Mouse (Mus musculus) hindbrain, embryonic 15.5 days (tissue): ENCODE data around the gene Manba. TPM values are rescaled to one million over a fixed set of nuclear protein-coding genes. Genes with fewer than 3 reads are reported as not detected.

ENCODE experiments used
- ATAC-seq: fragments of 200-750 bp; cut with Nextera tagmentation; 2 replicates; pipeline ENCODE4 v1.8.0; 2017; ENCODE audit warnings: low read depth, moderate number of reproducible peaks, moderate TSS enrichment; ENCODE audit not compliant: low FRiP score
- H3K27ac ChIP-seq: fragments of 300-500 bp; sonication (generic); replicated peaks from 2 replicates; pipeline ENCODE4 v1.5.1; 2015; ENCODE audit warnings: mild to moderate bottlenecking, inconsistent platforms
- H3K27me3 ChIP-seq: fragments of 300-500 bp; sonication (generic); 2 replicates; pipeline ENCODE4 v1.6.1; 2015; ENCODE audit warnings: control low read depth, inconsistent platforms
- H3K36me3 ChIP-seq: fragments of 300-500 bp; sonication (generic); 2 replicates; pipeline ENCODE4 v1.6.1; 2015; ENCODE audit warnings: control low read depth, inconsistent platforms
- H3K4me1 ChIP-seq: fragments of 300-500 bp; sonication (generic); replicated peaks from 2 replicates; pipeline ENCODE4 v1.6.1; 2015; ENCODE audit warnings: control low read depth, inconsistent platforms
- H3K4me2 ChIP-seq: fragments of 300-500 bp; sonication (generic); 2 replicates; pipeline ENCODE4 v1.6.1; 2015; ENCODE audit warnings: moderate library complexity, mild to moderate bottlenecking, inconsistent platforms
- H3K4me3 ChIP-seq: fragments of 300-500 bp; sonication (generic); 2 replicates; pipeline ENCODE4 v1.5.1; 2015; ENCODE audit warnings: mild to moderate bottlenecking, inconsistent platforms
- H3K9ac ChIP-seq: fragments of 300-500 bp; sonication (generic); 2 replicates; pipeline ENCODE4 v1.6.1; 2015; ENCODE audit warnings: inconsistent platforms
- H3K9me3 ChIP-seq: fragments of 300-500 bp; sonication (generic); 2 replicates; pipeline ENCODE4 v1.6.1; 2016; ENCODE audit warnings: control low read depth, inconsistent platforms
- WGBS: fragments of 180-500 bp; shearing (Covaris S2); methylation state at CpG from one replicate; pipeline ENCODE4 v1.1.7; 2015; 5-methylcytosine and 5-hydroxymethylcytosine counted together
- polyA plus RNA-seq: library from polyadenylated mRNA; unstranded; fragments of >200 nt; fragmentation: Nextera tagmentation; extraction: Ambion mirVana; gene quantifications from 2 replicates; pipeline ENCODE4 v1.2.1, GENCODE M21; 2015

Manba gene
- polyA plus RNA-seq, 1 experiment from 2014 or later = 6.3 TPM

DNA sequence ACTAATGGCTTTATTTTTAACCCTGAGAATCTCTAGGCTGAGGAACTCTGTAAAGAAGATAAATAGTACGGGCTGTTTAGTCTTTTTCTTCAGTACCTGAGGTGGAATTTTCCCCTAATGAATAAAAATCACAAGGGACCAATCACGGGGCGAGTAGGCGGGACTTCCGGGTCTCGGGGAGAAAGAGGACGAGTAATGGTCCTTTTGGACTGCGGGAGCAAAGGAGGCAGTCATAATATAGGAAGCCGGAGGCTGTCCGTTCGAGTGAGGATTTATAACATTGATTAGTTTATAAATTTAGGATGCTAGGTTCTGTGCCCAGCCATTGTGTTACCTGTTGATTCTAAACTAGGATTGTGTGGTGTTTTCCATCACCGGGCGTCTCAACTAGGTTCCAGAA, 86.1 kb downstream of the Manba start:
- WGBS = 63% methylated on average over 13 of the region's 13 CpGs

DNA sequence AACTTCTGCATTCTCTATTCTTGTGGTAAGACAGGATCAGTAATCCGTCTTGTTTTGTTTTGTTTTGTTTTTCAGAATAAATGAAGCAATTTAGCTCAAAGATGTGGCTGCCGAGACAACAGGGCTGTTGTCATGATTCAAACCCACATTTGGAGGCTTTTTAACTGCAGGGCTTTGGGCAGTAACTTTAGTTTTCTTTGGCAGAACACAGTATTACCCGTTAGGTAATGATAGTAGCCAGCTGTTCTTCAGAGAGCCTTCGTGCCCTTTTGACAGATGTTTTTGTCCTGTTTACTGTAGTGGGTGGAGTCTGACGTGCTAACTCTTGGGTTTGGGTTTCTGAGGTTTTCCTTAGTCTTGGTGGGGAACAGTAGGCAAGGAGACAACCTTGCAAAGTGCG, 87.6 kb downstream of the Manba start:
- WGBS = 60% methylated on average over 6 of the region's 6 CpGs
- Histone ChIP-seq H3K9me3 (no peaks in the 10 kb centered on the region), H3K4me3 (no peak overlapping the region), H3K9ac (no peak overlapping the region), H3K4me1 (no peaks in the 10 kb centered on the region), H3K27me3 (no peaks in the 10 kb centered on the region), H3K27ac (no peak overlapping the region), H3K36me3 (no peaks in the 10 kb centered on the region), H3K4me2 (no peak overlapping the region)
- no peak for ATAC-seq

More for the DNA sequence above, 86.1 kb downstream of the Manba start:
- Histone ChIP-seq H3K4me3 (no peak overlapping the region), H3K27ac (no peak overlapping the region), H3K9ac (no peak overlapping the region), H3K9me3 (no peaks in the 10 kb centered on the region), H3K4me2 (0 out of 2 replicates have a peak overlapping the region, but pooled peaks have one; percentile 9), H3K36me3 (no peaks in the 10 kb centered on the region), H3K4me1 (no peaks in the 10 kb centered on the region), H3K27me3 (no peaks in the 10 kb centered on the region)
- no peak for ATAC-seq

- H3K9me3 ChIP-seq = no peaks in the 10 kb centered on the region
- H3K27me3 ChIP-seq = no peaks in the 10 kb centered on the region
- H3K27ac ChIP-seq = no peak overlapping the region
- H3K4me2 ChIP-seq = no peak overlapping the region
- WGBS = 84% methylated on average over 3 of the region's 3 CpGs
- no peak for ATAC-seq
- no peak overlapping the region for H3K9ac ChIP-seq
- no peak overlapping the region for H3K4me3 ChIP-seq
- no peaks in the 10 kb centered on the region for H3K36me3 ChIP-seq
- no peaks in the 10 kb centered on the region for H3K4me1 ChIP-seq
Measured at GRCm38 (mm10) chr3:135575126-135575525, 89.7 kb downstream of the Manba start.

- H3K9me3 ChIP-seq = no peaks in the 10 kb centered on the region
- H3K9ac ChIP-seq = no peak overlapping the region
- H3K27ac ChIP-seq = no peak overlapping the region
- H3K36me3 ChIP-seq = no peaks in the 10 kb centered on the region
- H3K27me3 ChIP-seq = no peaks in the 10 kb centered on the region
- H3K4me1 ChIP-seq = peaks cover 5% of the 10 kb centered on the region; the same call in 1 of the 2 replicates
- no peak for ATAC-seq
- H3K4me3 ChIP-seq = no peak overlapping the region
- WGBS = 59% methylated on average over 5 of the region's 5 CpGs
- no peak overlapping the region for H3K4me2 ChIP-seq
Measured at GRCm38 (mm10) chr3:135578588-135579140, 93.3 kb downstream of the Manba start.

DNA sequence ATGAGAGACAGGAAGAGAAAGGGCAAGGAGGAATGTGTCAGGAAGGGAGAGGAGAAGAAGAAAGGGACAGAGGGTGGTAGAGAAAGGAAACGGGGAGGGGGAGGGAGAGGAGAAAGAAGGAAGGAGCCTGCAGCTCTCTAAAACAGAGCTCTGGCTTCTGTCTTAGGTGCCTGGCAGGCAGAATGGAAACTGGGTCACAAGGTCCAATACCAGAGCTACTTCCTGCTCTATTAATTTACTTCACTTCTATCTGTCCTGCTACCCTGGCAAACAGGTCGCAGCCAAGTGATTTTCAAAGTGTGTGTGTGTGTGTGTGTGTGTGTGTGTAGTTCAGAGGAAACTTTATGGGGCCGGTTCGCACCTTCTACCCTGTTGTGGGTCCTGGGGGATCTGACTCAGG, 93.8 kb downstream of the Manba start:
- no peak overlapping the region for H3K4me2 ChIP-seq
- 73% methylated on average over 4 of the region's 4 CpGs for WGBS
- H3K9me3 ChIP-seq = no peaks in the 10 kb centered on the region
- no peak for ATAC-seq
- H3K27me3 ChIP-seq = no peaks in the 10 kb centered on the region
- peaks cover 5% of the 10 kb centered on the region; the same call in 1 of the 2 replicates for H3K4me1 ChIP-seq
- no peak overlapping the region for H3K27ac ChIP-seq
- no peak overlapping the region for H3K4me3 ChIP-seq
- no peaks in the 10 kb centered on the region for H3K36me3 ChIP-seq
- no peak overlapping the region for H3K9ac ChIP-seq

DNA sequence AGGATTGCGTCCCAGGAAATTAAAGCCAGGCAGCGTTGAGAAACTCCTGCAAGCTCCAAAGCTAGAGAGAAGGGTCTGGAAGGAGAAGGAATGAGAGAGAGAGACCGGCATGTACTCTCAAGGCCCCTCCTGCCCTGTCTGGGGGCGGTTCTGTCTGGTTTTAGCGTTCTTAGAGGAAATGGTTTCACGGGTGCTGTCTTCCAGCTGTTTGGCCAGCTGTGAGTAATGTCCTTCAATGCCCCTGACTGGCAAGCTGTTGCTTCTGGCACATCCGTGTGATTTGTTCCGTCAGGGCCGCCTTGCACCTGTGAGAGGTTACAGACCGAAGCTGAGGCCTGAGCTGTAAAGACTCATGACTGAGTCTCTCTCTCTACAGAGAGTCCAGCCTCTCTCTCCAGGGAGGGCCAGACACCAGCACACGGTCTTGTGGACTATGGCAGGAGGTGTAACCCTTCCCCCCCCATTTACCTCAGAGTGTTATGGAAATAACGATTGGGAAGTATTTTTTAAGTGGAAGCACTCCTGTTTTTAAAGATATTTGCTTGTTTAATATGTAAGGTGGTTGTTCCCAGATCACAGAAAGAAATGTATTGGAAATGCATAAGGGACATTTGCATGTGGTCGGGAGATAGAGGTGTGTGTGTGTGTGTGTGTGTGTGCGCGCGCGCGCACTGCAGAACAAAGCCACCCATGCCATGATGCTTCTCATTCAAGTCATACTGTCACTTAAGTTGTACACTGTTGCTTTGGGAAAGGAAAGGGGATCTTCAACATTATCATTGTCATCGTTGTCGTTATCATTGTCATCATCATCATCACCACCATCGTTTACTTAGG, 95.2 kb downstream of the Manba start:
- WGBS = 82% methylated on average over 21 of the region's 21 CpGs
- ATAC-seq = no peak

DNA sequence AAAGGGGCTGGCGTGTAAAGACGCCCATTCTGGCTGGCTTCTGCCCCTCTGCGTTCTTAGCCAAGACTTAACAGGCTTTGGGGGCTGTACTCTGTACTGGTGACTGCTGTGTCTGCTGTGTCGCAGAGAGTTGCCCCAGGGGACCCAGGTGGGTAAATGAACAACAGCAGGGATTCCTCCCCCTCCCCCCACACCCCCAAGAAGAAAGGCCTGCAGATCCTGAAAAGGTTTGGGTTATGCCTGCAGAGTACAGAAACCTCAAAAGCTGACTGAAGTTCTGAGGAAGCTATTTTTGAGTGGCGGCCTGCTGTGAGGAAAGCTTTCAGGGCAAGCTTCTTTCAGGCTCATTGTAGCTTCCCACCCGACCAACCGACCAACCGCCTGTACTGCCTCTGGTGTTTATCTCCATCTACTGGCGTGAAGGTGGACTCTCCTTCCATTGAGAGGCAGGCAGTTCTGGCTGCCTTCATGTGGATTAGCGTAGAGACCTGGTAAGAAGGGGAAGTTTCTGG, 96.3 kb downstream of the Manba start:
- 12% methylated on average over 10 of the region's 10 CpGs for WGBS
- peak; percentile 65; the same call in 1 of the 2 replicates for ATAC-seq
- H3K27me3 ChIP-seq = no peaks in the 10 kb centered on the region
- H3K4me3 ChIP-seq = no peak overlapping the region
- H3K9ac ChIP-seq = no peak overlapping the region
- 0 out of 2 replicates have a peak, but pooled peaks cover 2% of the 10 kb centered on the region for H3K36me3 ChIP-seq
- H3K4me2 ChIP-seq = no peak overlapping the region
- H3K9me3 ChIP-seq = no peaks in the 10 kb centered on the region
- peaks cover 5% of the 10 kb centered on the region; the same call in 1 of the 2 replicates for H3K4me1 ChIP-seq
- no peak overlapping the region for H3K27ac ChIP-seq

More for the DNA sequence above, 95.2 kb downstream of the Manba start:
- Histone ChIP-seq H3K27me3 (no peaks in the 10 kb centered on the region), H3K4me2 (no peak overlapping the region), H3K4me3 (no peak overlapping the region), H3K27ac (no peak overlapping the region), H3K9ac (no peak overlapping the region), H3K36me3 (no peaks in the 10 kb centered on the region), H3K9me3 (no peaks in the 10 kb centered on the region), H3K4me1 (peaks cover 5% of the 10 kb centered on the region; the same call in 1 of the 2 replicates)

- Histone ChIP-seq H3K27me3 (no peaks in the 10 kb centered on the region), H3K4me2 (no peak overlapping the region), H3K9ac (no peak overlapping the region), H3K9me3 (no peaks in the 10 kb centered on the region), H3K36me3 (0 out of 2 replicates have a peak, but pooled peaks cover 4% of the 10 kb centered on the region), H3K27ac (no peak overlapping the region), H3K4me1 (peaks cover 5% of the 10 kb centered on the region; the same call in 1 of the 2 replicates), H3K4me3 (no peak overlapping the region)
- ATAC-seq = no peak
- 82% methylated on average over 7 of the region's 7 CpGs for WGBS
Measured at GRCm38 (mm10) chr3:135582246-135582645, 96.8 kb downstream of the Manba start.

DNA sequence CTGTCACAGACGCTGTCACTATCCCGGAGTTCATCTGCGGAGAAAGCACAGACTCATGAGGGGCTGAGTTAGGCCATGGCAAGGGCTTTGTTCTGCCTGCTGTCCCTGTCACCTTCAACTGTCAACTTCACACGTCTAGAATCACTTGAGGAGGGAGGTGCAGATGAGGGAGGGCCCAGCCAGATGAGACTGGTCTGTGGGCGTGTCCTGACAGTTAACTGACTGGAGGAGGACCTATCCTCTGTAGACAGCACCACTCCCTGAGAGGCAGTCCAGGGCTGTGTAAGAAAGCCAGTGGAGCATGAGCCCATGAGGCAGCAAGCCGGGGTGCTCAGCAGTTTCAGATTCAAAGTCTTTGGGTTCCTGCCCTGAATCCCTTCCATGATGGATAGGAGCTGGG, 100.1 kb downstream of the Manba start:
- Histone ChIP-seq H3K27ac (no peak overlapping the region), H3K9me3 (no peaks in the 10 kb centered on the region), H3K27me3 (no peaks in the 10 kb centered on the region), H3K9ac (no peak overlapping the region), H3K4me3 (no peak overlapping the region), H3K4me2 (no peak overlapping the region), H3K36me3 (peaks cover 12% of the 10 kb centered on the region; the same call in 1 of the 2 replicates), H3K4me1 (peaks cover 5% of the 10 kb centered on the region; the same call in 1 of the 2 replicates)
- 60% methylated on average over 6 of the region's 6 CpGs for WGBS
- ATAC-seq = 0 out of 2 replicates have a peak, but pooled peaks have one; percentile 52

- ATAC-seq = no peak
- Histone ChIP-seq H3K27ac (no peak overlapping the region), H3K4me1 (peaks cover 5% of the 10 kb centered on the region; the same call in 1 of the 2 replicates), H3K27me3 (no peaks in the 10 kb centered on the region), H3K9me3 (no peaks in the 10 kb centered on the region), H3K9ac (no peak overlapping the region), H3K4me3 (no peak overlapping the region), H3K36me3 (peaks cover 12% of the 10 kb centered on the region; the same call in 1 of the 2 replicates), H3K4me2 (no peak overlapping the region)
- WGBS = 94% methylated on average over 2 of the region's 2 CpGs
Measured at GRCm38 (mm10) chr3:135586060-135586459, 100.6 kb downstream of the Manba start.

DNA sequence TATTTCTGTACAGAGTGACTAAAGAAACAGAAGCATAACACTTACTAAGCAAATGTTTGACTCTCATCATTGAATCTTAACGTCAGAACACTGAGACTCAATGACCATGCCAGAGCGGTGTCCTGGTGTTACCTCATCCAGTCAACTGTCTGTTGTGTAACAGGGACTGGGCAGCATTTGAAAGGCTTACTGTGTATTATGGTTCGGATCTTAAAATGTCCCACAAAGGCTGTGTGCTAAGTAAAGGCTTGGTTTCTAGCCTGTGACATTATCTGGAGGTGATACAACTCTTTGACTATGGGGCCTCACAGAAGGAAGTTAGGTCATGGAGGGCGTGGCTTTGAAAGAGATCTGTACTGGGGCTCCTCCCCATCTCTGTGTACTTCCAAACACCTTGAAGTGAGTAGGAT, 101.1 kb downstream of the Manba start:
- Histone ChIP-seq H3K9me3 (no peaks in the 10 kb centered on the region), H3K27me3 (no peaks in the 10 kb centered on the region), H3K4me3 (no peak overlapping the region), H3K36me3 (peaks cover 16% of the 10 kb centered on the region; the same call in 1 of the 2 replicates), H3K4me1 (peaks cover 2% of the 10 kb centered on the region; the same call in 1 of the 2 replicates), H3K27ac (no peak overlapping the region), H3K4me2 (no peak overlapping the region), H3K9ac (no peak overlapping the region)
- WGBS = 89% methylated on average over 4 of the region's 4 CpGs
- ATAC-seq = no peak

DNA sequence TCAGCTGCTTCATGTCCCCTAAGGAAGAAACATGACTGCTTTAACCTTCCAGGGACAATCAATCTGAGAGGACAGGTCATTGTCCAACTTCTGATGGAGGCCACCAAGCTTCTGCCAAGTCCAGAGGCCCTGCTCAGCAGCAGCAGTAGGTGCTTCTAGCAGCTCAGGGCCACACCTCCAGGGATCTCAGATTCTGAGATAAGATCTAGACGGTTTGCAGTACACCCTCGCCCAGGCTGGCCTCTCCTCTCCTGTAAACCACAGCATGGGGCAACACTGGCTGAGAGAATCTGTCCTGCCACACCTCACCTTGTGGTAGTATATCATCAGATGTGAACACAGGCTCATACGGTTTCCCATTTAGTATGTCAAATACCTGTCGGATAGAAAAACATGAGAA, 105.1 kb downstream of the Manba start:
- no peak for ATAC-seq
- Histone ChIP-seq H3K4me2 (no peak overlapping the region), H3K4me3 (no peak overlapping the region), H3K9ac (no peak overlapping the region), H3K9me3 (no peaks in the 10 kb centered on the region), H3K27ac (no peak overlapping the region), H3K4me1 (no peaks in the 10 kb centered on the region), H3K27me3 (no peaks in the 10 kb centered on the region), H3K36me3 (peaks cover 20% of the 10 kb centered on the region; the same call in 1 of the 2 replicates)
- 83% methylated on average over 4 of the region's 4 CpGs for WGBS
